Mouse (Mus musculus): Measurements from ENCODE around the gene Rab43.

The Rab43 gene

DNA sequence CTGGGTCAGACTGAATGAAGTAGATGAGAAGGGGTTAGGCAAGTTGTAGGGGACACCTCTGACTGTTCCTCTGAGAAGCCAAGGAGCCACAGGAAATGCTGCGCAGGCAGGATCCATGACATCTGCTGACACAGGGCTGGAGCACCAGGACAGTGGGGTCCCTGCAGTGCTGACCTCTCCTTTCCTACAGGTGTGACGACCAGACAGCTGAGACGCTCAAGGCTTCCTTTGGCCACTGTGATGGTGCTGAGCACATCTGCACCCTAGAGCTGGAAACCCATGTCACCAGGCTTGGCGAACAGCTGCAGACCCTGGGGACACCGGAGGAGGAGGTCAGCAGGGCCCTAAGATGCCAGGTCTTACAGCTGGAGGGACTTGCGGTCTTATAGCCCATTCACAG lies 60.4 kb downstream of the Rab43 start:
- DNase-seq (ENCODE audit: low read depth in 2 of 2, low spot score in 2 of 2), result no peak

DNA sequence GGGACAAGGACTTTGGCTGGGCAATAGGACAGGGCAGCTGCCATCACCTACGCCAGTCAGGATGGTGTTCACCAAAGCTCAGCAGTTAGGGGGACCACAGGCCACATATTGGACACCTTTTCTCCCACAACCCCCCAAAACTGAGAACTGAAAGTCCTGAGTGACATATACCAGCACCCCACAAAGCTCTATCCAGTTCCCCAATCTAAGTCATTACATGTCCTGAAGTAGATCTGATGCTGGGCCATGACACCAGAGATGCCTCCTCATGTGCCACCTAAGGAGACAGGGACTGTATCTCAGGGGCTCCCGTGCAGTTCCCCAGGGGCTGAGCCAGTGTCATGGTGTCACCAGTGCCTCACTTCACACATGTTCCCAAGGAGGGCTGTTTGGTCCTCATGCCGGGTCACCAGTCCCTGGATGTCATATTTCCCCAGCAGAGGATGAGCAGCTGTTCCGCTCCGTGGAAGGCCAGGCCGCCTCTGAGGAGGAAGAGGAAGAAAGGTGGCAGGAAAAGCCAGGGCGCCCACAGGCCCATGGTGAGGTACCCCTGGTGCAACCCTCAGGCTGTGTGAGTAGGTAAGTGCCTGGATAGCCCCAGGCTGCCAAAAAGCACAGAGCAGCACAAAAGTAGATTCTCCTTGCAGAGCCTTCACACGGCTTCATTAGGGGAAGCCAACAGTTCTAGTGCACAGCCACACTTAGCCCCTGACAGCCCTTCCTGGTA lies 61.6 kb downstream of the Rab43 start:
- no peak for DNase-seq (ENCODE audit: low read depth in 2 of 2, low spot score in 2 of 2)

GRCm38 (mm10) chr6:87748531-87748930 lies 63.4 kb downstream of the Rab43 start:
- DNase-seq (ENCODE audit: low read depth in 2 of 2, low spot score in 2 of 2), result no peak

DNA sequence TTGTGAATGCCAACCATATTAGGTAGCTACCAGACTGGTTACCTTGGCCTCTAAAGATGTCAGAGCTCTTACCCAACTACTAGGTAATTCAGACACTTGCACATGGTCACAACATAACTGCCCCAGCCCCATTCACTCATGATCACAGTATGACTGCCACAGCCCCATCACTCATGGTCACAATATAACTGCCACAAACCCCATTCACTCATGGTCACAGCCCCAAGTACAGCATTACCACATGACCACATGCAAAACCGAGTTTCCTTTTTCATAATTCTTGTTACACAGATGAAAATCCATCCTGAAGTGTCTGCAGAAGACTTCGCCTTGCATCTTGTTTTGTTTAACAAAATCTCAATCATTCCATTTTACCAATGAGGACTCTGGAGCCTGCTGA lies 63.9 kb downstream of the Rab43 start:
- no peak for DNase-seq (ENCODE audit: low read depth in 2 of 2, low spot score in 2 of 2)

DNA sequence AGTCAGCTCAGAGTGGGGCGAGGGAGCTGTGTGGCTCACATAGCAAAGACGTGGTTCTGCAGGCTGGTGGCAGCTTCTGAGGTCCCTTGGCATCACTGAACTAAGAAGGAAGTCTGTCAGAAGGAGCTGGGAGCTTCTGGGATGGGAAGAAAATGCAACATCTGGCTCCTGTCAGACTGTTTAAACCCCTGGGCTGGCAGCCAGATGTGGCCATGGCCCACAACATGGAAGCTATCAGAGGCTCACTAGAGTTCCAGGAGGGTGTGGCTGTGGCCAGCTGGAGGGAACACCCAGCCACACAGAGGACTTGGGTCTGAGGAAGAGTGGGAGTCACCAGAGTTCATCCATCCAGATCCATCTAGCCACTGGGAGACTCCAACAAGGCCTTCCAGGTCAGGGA lies 65.1 kb downstream of the Rab43 start:
- DNase-seq (ENCODE audit: low read depth in 2 of 2, low spot score in 2 of 2), result no peak

- DNase-seq (ENCODE audit: low read depth in 2 of 2, low spot score in 2 of 2), result no peak
These were observed 65.9 kb downstream of the Rab43 start for GRCm38 (mm10) chr6:87746059-87746458.

- no peak for DNase-seq (ENCODE audit: low read depth in 2 of 2, low spot score in 2 of 2)
These were observed 66.7 kb downstream of the Rab43 start for GRCm38 (mm10) chr6:87745301-87745700.

GRCm38 (mm10) chr6:87744632-87745031 lies 67.3 kb downstream of the Rab43 start:
- no peak for DNase-seq (ENCODE audit: low read depth in 2 of 2, low spot score in 2 of 2)

GRCm38 (mm10) chr6:87743281-87743680 lies 68.7 kb downstream of the Rab43 start:
- DNase-seq (ENCODE audit: low read depth in 2 of 2, low spot score in 2 of 2), result no peak

DNA sequence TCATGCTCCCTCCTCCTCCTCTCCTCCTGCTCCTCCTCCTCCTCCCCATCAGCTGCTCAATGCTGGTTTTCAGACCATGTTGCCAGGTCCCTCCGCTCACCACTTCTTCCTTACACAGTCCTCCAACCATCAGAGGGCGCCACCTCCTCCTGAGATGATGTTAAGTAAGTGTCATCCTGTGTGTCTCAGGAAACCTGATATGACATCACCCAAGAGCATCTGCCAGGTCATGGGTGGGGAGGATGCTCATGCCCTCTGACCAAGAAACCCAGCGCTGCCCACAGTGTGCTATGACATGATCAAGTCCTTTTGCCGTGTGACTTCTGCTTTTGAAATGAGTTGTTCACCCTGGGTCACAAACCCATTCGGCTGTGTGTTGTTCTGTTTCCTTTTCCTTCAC lies 69.2 kb downstream of the Rab43 start:
- DNase-seq (ENCODE audit: low read depth in 2 of 2, low spot score in 2 of 2), result peak in 1 of 2 experiments; percentile 39

DNA sequence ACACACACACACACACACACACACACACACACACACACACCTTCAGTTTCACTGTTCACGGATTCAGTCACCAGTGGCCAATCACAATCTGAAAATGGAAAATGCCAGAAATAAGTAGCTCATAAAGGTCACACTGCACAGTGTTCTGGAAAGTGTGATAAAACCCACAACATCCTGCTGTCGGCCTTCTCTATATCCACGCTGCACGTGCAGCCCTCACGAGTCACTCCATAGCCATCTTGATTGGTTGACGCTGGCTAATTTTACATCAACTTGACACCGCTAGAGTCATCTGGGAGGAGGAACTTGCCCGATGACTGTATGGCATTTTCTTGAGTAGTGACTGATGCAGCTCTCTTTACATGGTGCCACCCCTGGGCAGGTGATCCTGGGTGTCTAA lies 70.0 kb downstream of the Rab43 start:
- DNase-seq (ENCODE audit: low read depth in 2 of 2, low spot score in 2 of 2), result no peak

GRCm38 (mm10) chr6:87740496-87740895 lies 71.5 kb downstream of the Rab43 start:
- DNase-seq (ENCODE audit: low read depth in 2 of 2, low spot score in 2 of 2), result no peak

DNA sequence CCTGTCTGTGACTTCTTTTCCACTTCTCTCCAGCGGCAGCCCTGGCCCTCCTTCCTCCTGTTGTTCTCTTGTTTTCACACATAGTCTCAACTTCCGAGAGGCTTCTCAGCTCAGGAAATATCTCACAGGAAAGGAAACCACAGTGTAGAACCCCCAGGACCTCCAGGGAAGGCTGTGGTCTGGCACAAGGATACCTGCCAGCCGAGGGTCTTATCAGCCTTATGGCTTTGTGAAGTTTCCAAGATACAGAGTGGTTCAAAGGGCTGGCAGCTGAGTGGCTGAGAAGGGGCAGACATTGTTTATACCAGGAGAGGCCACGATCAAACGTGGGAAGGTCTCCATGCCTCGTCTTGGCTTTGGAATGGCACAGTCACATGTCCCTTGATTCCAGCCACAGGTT lies 72.1 kb downstream of the Rab43 start:
- DNase-seq (ENCODE audit: low read depth in 2 of 2, low spot score in 2 of 2), result no peak

Measured in CD8-positive naive resting alpha-beta T cell, adult 2 months (primary cell).